Mouse (Mus musculus) intestine, postnatal 0 days (tissue): ENCODE measurements around the gene Msx2. TPM values are rescaled to one million over a fixed set of nuclear protein-coding genes. Genes with fewer than 3 reads are reported as not detected.
A peak's percentile ranks its signal among the peaks of the same experiment; 100 is the strongest.

Experiments
- ATAC-seq: fragments of 200-750 bp; cut with Nextera tagmentation; 2 replicates; pipeline ENCODE4 v1.8.0; 2017; ENCODE audit warnings: mild to moderate bottlenecking, moderate TSS enrichment, moderate library complexity
- H3K27ac ChIP-seq: fragments of 300-500 bp; sonication (generic); 2 replicates; pipeline ENCODE4 v1.5.1; 2014; ENCODE audit warnings: mild to moderate bottlenecking, low read depth, low read length, moderate library complexity
- H3K27me3 ChIP-seq: fragments of 300-500 bp; sonication (generic); replicated peaks from 2 replicates; pipeline ENCODE4 v1.6.1; 2014; ENCODE audit warnings: low read length, mixed read lengths; ENCODE audit not compliant: control insufficient read depth, insufficient read depth
- H3K36me3 ChIP-seq: fragments of 300-500 bp; sonication (generic); 2 replicates; pipeline ENCODE4 v1.6.1; 2014; ENCODE audit warnings: mild to moderate bottlenecking, moderate library complexity; ENCODE audit not compliant: control insufficient read depth, insufficient read depth
- H3K4me1 ChIP-seq: fragments of 300-500 bp; sonication (generic); replicated peaks from 2 replicates; pipeline ENCODE4 v1.6.1; 2014; ENCODE audit warnings: antibody characterized with exemption, low read length, mixed read lengths; ENCODE audit not compliant: control insufficient read depth, insufficient read depth
- H3K4me2 ChIP-seq: fragments of 300-500 bp; sonication (generic); replicated peaks from 2 replicates; pipeline ENCODE4 v1.6.1; 2014; ENCODE audit warnings: low read depth, mild to moderate bottlenecking, moderate library complexity
- H3K4me3 ChIP-seq: fragments of 300-500 bp; sonication (generic); 2 replicates; pipeline ENCODE4 v1.5.1; 2014; ENCODE audit warnings: low read depth, low read length
- H3K9ac ChIP-seq: fragments of 300-500 bp; sonication (generic); 2 replicates; pipeline ENCODE4 v1.6.1; 2014; ENCODE audit warnings: mild to moderate bottlenecking, low read depth, low read length
- H3K9me3 ChIP-seq: fragments of 300-500 bp; sonication (generic); 2 replicates; pipeline ENCODE4 v1.6.1; 2016; ENCODE audit warnings: mixed run types; ENCODE audit not compliant: control insufficient read depth
- CTCF ChIP-seq: sonication (generic); IDR thresholded peaks from 2 replicates; pipeline ENCODE4 v1.5.1; 2016; ENCODE audit warnings: low read depth, mild to moderate bottlenecking, control low read depth, antibody characterized with exemption, moderate library complexity
- WGBS: fragments of 180-500 bp; shearing (Covaris S2); extraction: QIAGEN DNeasy Blood & Tissue Kit; methylation state at CpG from one replicate; pipeline ENCODE4 v1.1.7; 2014; 5-methylcytosine and 5-hydroxymethylcytosine counted together
- polyA plus RNA-seq: library from polyadenylated mRNA; unstranded; fragments of >200 nt; fragmentation: Nextera tagmentation; extraction: Ambion mirVana; gene quantifications from 2 replicates; pipeline ENCODE4 v1.2.1, GENCODE M21; 2015

Msx2 gene
- polyA plus RNA-seq, 1 experiment from 2014 or later = not detected

GRCm38 (mm10) chr13:53426507-53426906 lies 46.4 kb downstream of the Msx2 start:
- ATAC-seq = no peak
- no peaks in the 10 kb centered on the region for H3K9me3 ChIP-seq
- TF ChIP-seq CTCF = peak; percentile 100
- H3K9ac ChIP-seq = no peak overlapping the region
- H3K27ac ChIP-seq = no peak overlapping the region
- H3K4me2 ChIP-seq = no peak overlapping the region
- H3K36me3 ChIP-seq = no peaks in the 10 kb centered on the region
- 26% methylated on average over 7 of the region's 7 CpGs for WGBS
- H3K27me3 ChIP-seq = no peaks in the 10 kb centered on the region
- H3K4me3 ChIP-seq = no peak overlapping the region
- no peaks in the 10 kb centered on the region for H3K4me1 ChIP-seq

DNA sequence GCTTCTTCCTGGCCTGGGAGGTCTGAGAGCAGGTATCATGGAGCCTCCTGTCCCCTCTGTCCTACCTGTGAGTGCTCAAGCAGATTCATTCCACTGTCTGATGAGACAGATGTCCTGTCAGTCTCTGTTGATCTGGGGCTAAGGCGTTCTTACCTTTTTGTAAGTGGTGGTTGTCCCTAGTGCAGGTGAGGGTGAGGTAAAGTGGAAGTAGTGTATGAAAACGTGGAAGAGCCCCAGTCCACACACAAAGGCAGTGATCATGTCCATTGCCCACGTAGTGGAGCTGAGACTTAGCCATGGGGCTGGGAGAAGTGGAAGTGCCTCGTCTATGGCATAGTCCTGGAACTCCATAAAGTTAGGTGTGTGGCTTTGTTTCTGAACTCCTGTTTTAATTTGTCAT lies 51.7 kb downstream of the Msx2 start:
- Histone ChIP-seq H3K27me3 (no peaks in the 10 kb centered on the region), H3K4me1 (no peaks in the 10 kb centered on the region), H3K36me3 (no peaks in the 10 kb centered on the region), H3K27ac (no peak overlapping the region), H3K4me3 (no peak overlapping the region), H3K9ac (no peak overlapping the region), H3K4me2 (no peak overlapping the region), H3K9me3 (no peaks in the 10 kb centered on the region)
- ATAC-seq = no peak
- TF ChIP-seq CTCF = no peak
- WGBS = 78% methylated on average over 4 of the region's 4 CpGs

GRCm38 (mm10) chr13:53420741-53421140 lies 52.1 kb downstream of the Msx2 start:
- TF ChIP-seq CTCF = no peak
- 77% methylated on average over 4 of the region's 4 CpGs for WGBS
- Histone ChIP-seq H3K9ac (no peak overlapping the region), H3K4me1 (no peaks in the 10 kb centered on the region), H3K27me3 (no peaks in the 10 kb centered on the region), H3K4me3 (no peak overlapping the region), H3K27ac (no peak overlapping the region), H3K36me3 (no peaks in the 10 kb centered on the region), H3K4me2 (no peak overlapping the region), H3K9me3 (no peaks in the 10 kb centered on the region)
- no peak for ATAC-seq

DNA sequence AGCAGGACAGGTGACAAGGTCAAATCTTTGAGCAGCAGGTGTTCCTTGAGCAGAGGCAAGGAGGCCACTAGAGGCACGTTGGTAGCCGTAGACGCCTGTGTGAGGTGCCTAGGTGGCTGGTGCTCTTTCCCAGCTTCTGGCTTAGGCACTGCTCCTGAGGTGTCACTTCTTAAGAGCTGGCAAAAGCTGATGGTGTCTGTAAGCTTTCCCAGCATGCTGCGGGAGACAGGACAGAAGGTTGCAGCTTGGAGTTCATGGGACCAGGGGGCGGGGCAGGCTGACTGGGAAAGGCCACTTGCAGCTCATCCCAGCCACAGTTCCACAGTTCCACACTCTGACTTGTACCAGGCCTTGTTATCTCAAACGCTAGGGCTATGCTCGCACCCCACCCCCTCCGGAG lies 53.2 kb downstream of the Msx2 start:
- no peak overlapping the region for H3K4me3 ChIP-seq
- H3K4me1 ChIP-seq = no peaks in the 10 kb centered on the region
- H3K27ac ChIP-seq = no peak overlapping the region
- no peak overlapping the region for H3K9ac ChIP-seq
- no peaks in the 10 kb centered on the region for H3K36me3 ChIP-seq
- ATAC-seq = no peak
- no peaks in the 10 kb centered on the region for H3K9me3 ChIP-seq
- no peaks in the 10 kb centered on the region for H3K27me3 ChIP-seq
- no peak for TF ChIP-seq CTCF
- 75% methylated on average over 8 of the region's 8 CpGs for WGBS
- H3K4me2 ChIP-seq = no peak overlapping the region

- Histone ChIP-seq H3K27me3 (no peaks in the 10 kb centered on the region), H3K36me3 (no peaks in the 10 kb centered on the region), H3K9ac (no peak overlapping the region), H3K9me3 (no peaks in the 10 kb centered on the region), H3K27ac (no peak overlapping the region), H3K4me3 (no peak overlapping the region), H3K4me2 (no peak overlapping the region), H3K4me1 (no peaks in the 10 kb centered on the region)
- no peak for TF ChIP-seq CTCF
- 94% methylated on average over 6 of the region's 6 CpGs for WGBS
- no peak for ATAC-seq
Measured at GRCm38 (mm10) chr13:53417701-53418100, 55.2 kb downstream of the Msx2 start.

Other genes with a start within 250 kb of the Msx2 start
- gene Ror2, start 186.9 kb downstream of the Msx2 start, polyA plus RNA-seq = 8.3 and 9.8 TPM in 2 replicates
- gene Sptlc1, start 95.7 kb downstream of the Msx2 start, polyA plus RNA-seq = 27.1 and 27.2 TPM in 2 replicates